Mouse (Mus musculus) A20 (cell line): ENCODE results near the gene Selenof.
A peak's percentile ranks its signal among the peaks of the same experiment; 100 is the strongest.

Experiments used
- DNase-seq: peaks from one replicate; pipeline ENCODE4 v3.0.0-alpha.2; 2011; ENCODE audit warnings: low read depth, low spot score

Gene Selenof

DNA sequence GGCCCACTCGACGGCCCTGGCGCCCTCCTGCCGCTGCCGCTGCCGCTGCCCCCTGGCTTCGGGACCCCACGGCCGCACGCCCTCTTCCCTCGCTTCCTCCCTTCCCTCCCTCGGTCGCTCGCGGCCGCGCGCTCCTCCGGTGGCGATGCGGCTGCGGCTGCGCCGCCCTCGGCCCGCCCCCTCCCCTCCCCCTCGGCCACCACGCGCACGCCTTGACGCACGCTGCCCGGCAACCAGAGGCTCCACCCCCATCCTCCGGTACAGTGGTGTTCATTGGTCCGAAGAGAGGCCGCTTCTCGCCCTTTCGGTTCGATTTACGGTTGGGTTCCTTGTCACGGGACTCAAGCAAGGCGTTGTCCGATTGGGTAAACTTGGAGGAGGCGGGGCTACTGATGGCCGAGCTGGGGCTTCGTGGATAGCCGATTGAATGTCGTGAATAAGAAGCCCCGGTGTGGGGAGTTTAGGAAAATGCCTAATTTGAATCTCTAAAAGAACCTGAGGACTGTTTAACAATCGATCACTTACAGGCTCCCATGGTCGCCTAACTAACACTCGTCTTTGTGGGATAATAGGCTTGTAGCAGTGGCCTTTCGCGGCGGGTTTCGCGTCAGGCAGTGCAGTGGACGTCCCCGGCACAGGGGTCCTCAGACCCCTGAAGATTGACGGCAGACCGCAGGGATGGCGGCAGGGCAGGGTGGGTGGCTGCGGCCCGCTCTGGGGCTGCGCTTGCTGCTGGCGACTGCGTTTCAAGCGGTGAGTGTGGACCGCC lies at the start of gene Selenof, which contains the start of gene Hs2st1:
TSS of gene Selenof (plus strand) at position 258 of the 769 bp plus-strand sequence.
TSS of gene Hs2st1 (minus strand) at position 135 of the 769 bp plus-strand sequence.
- DNase-seq: peak; percentile 99

DNA sequence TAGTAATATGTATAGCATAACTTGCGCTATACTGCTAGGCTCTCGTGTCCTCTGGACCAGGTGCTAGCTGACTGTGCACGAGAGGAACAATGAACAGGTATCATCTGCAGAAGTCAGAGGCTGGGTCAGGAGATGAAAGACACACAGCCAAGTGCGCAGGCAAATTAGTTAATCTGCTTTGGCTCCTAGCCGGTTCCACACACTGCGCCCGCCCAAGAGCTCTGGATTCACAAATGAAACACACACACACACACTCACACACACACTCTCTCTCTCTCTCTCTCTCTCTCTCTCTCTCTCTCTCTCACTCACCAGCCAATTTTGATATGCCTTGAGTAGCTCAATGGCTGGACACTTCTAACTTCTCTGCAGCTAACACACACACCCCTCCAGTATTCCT lies 42.2 kb upstream of the Selenof start:
- no peak for DNase-seq

GRCm38 (mm10) chr3:144531023-144531422 lies 39.1 kb upstream of the Selenof start:
- peak; percentile 50 for DNase-seq

DNA sequence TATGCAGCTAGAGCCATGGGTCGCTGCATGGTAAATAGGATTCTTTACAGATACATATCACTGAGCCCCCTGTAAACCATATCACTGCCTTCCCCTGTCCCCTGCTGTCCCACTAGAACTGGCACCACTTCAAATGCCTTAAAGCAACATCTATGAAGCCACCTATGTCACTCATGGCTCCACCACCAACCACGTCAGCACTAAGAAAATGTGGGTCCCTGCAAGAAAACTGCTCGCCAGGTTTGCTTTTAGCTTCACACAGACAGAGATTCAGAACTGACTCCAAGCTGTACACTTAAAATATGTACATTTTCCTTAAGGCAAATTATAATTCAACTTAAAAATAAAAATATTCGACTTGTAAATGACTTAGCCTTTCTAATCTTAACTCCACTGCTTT lies 35.0 kb upstream of the Selenof start:
- DNase-seq: no peak

- no peak for DNase-seq
Observed at GRCm38 (mm10) chr3:144537078-144537855, 32.8 kb upstream of the Selenof start.

- DNase-seq: no peak
Observed at GRCm38 (mm10) chr3:144539051-144539450, 31.1 kb upstream of the Selenof start.

DNA sequence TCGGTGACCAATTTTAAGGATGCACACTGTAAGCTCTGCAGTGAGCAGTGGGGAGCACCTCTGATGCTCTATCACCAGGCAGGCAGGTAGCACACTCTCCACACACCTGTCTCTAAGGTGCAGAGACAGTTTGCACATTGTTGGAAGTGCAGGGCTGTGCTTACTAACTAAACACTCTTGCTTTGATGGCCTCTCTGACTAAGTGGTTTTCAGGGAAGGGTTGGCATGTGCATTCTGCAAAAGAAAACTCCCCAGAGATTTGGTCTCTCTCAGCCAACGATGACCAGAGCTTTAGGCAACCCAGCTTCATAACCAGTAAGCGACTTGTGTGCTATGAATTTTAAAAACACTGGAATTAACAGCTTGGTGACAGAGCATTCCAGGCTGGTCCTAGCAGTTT lies 29.3 kb upstream of the Selenof start:
- DNase-seq: no peak

- no peak for DNase-seq
Observed at GRCm38 (mm10) chr3:144541906-144542438, 28.1 kb upstream of the Selenof start.

GRCm38 (mm10) chr3:144545152-144545551 lies 25.0 kb upstream of the Selenof start:
- DNase-seq: no peak

GRCm38 (mm10) chr3:144545832-144546231 lies 24.3 kb upstream of the Selenof start:
- no peak for DNase-seq

DNA sequence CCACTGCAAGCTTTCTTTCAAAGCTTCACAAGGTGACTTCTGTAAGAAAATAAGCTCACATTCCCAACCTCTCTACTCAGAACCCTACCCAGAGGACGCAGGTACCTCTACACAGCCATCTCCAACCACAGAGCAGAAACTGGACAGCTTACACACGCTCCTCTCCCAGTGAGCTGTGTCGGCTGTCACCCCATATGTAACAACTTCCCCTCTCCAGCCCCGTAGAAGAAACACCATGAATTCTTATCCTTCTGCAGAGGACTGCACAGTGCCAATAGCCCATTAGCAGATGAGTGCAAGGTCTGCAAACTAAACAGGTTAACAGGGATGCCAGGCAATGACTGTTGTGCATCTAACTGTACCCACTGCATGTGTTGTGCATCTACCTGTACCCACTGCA lies 23.6 kb upstream of the Selenof start:
- DNase-seq: no peak

- no peak for DNase-seq
Observed at GRCm38 (mm10) chr3:144548186-144548845, 21.8 kb upstream of the Selenof start.

DNA sequence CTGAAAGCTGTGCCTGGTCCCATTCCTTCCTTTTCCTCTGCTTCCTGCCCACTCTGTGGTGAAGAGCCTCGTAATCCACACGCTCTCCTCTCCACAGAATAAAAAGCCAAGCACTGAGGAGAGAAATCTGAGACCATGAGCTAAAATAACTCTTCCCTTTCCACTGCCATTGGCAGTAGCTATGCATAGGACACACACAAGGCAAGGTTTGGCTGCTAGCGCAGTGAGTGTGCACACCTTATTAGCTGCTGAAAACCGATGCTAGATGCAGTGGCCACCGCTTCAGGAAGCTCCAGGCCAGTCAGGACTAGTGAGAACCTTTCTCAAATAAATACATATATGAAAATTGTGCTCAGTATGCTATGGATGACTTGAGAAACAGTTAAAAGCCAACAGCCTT lies 20.1 kb upstream of the Selenof start:
- no peak for DNase-seq

- no peak for DNase-seq
Observed at GRCm38 (mm10) chr3:144550659-144551058, 19.4 kb upstream of the Selenof start.

DNA sequence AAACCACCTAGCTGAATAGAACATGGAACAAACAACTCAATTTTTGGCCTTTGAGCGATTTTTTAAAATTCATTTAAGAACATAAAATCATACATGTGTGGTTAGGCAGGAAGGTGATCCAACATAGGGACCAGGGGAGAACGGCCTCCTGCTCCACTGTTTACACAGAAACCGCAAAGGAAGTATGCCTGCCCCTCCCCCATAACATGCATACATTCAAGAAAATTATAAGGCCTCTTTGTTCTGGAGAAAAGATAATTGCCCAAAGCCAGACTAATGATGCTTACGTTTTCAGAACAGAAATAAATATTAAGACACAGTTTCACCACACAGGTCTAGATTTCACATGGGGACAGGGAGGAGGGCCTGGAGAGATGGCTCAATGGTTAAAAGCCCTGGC lies 18.7 kb upstream of the Selenof start:
- DNase-seq: no peak

DNA sequence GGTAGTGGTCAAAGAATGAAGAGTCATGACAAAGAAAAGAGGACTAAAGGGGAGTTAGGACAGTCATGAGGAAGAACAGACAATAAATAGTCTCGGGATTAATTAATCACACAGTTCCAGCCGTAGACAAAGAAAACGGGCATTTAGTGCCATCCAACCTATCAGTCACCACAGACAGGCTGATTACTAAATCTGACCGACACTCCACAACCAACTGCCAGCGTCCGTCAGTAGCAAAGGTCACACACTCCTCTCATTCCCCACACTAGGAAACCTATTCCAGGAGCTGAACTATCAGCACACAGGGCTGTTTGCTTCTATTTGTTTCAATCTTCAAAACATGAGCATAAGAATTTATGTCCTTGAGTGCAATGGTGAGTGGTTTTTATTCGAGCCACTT lies 16.2 kb upstream of the Selenof start:
- no peak for DNase-seq

DNA sequence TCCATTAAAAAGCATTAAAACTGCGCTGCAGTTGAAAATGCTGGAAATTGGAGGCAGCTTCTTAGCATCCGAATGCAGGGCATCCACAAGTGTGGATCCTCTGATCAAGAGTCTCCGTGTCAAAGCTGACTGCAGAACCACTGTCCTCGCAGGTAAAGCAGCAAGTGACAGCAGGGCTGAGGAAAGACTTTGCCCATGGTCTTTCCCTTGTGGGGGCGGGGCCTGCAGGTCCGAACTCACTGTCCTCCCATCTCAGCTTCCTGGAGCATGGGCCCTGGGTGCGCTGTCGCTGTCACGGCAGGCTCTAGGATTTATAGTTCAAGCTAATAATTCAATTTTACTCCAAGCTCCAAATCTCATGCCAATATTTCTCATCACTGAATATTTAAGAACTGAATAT lies 15.6 kb upstream of the Selenof start:
- no peak for DNase-seq

DNA sequence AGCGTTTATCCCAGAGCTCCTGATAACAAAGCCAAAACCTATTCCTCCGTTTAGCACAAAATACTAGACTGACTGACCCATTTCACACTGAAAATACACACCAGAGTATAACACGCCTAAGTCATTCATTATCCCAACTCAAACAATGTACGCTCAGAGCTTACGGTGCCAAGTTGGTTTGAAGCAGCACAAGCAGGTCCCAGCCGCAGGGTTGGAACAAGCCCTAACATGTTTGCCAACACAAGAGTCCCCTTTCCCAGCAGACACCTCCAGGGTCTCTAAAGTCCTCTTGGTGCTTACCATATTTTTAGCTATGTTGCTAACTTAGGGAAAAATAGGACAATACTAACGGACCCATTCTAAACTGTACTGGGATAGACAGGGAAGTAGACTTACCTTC lies 15.0 kb upstream of the Selenof start:
- no peak for DNase-seq

GRCm38 (mm10) chr3:144556625-144557324 lies 13.3 kb upstream of the Selenof start:
- no peak for DNase-seq

- no peak for DNase-seq
Observed at GRCm38 (mm10) chr3:144558274-144558673, 11.8 kb upstream of the Selenof start.

DNA sequence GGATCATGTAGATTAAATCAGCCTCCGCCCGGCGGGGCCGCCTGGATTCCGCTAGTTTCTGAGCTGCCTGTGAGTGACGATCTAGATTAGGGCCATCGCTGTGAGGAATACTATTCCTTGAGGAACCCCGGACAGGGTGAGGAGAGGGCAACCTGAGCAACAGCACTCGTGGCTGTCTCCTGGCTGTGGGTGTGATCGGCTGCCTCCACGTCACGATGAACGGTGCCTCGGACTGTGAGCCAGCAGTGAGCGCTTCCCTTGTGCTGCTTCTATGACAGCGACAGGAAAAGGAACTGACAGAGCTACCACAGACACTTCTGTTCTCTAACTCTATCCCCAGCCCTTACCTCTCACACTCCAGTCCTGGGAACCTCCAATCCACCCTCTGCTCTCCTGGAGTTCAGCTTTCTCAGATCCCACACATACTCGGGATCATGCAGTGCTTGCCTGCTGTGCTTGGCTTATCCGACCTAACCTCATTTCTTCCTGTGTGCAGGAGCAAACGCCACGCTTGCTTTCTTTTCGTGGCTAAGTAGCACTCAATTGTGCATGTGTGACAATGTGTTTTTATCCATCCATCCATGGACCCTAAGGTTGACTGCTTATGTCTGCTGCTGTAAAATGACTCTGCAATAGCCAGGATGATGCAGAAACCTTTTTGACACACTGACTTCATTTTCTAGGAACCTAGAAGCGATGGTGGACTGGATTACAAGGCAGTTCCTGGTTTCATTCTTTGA lies 8.4 kb upstream of the Selenof start:
- no peak for DNase-seq
